Mouse (Mus musculus): ENCODE data around the gene Tmem106c. TPM values are rescaled to one million over a fixed set of nuclear protein-coding genes. Genes with fewer than 3 reads are reported as not detected.
A peak's percentile ranks its signal among the peaks of the same experiment; 100 is the strongest.

Tmem106c gene
- polyA plus RNA-seq, 1 experiment from 2014 or later, result 16.4 TPM

DNA sequence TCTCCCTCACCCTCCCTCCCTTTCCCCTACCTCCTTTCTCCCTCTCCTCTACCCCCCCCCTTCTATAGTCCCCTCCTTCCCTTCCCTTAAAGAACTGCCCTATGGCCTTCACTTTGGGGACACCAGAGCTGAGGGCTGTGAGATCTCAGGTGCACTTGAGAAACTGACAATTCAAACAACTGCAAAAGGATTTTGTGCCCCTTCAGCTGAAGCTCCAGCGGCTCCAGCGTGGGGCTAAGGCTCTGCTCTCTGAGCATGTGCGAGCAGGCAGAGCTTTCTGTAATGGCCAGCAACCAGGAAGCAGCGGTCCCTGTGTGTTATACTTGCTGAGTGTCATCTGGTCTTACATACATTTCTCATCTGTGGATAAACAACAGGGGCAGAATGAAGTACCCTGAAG, 8.3 kb upstream of the Tmem106c start:
- TF ChIP-seq CTCF (IDR thresholded peaks at IDR 0.05; ENCODE audit: low read depth), result no peak
- no peak for TF ChIP-seq EP300 (IDR thresholded peaks at IDR 0.05; ENCODE audit: low read depth)
- no peak for ATAC-seq
- Histone ChIP-seq H3K9me3 (ENCODE audit: low read length) (no peaks in the 10 kb centered on the region), H3K27ac (ENCODE audit: low read depth) (0 out of 2 replicates have a peak overlapping the region, but pooled peaks have one; percentile 22), H3K4me1 (ENCODE audit: insufficient read depth) (peaks cover 5% of the 10 kb centered on the region; the same call in 1 of the 2 replicates), H3K4me3 (ENCODE audit: low read depth, low read length) (no peak overlapping the region), H3K27me3 (ENCODE audit: insufficient read depth, low read length) (peaks cover 9% of the 10 kb centered on the region; the same call in 1 of the 2 replicates), H3K36me3 (replicated peaks; ENCODE audit: insufficient read depth, low read length) (no peaks in the 10 kb centered on the region), H3K4me2 (ENCODE audit: low read depth, low read length) (no peak overlapping the region), H3K9ac (replicated peaks) (no peak overlapping the region)
- no peak for DNase-seq
- WGBS (ENCODE audit: insufficient replicate concordance), result 36% methylated on average over 4 of the region's 4 CpGs

DNA sequence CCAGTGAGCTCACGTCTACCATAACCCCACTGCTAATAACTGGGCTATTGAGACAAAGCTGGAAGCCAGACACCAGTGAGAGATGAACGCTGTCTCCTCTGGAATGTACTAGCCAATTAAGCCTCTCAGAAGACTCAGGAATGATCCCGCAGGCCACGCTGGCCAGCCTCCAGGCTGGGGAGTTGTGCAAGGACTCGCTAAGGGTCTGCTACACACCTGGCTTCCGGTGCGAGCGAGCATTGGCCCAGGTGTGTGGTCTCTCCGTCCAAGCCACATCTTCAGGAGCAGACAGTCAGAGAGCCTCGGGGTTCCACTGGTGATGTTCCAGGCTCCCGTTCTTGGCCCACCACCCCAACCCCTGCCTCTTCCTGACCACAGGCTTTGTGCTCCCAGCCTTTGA, 7.6 kb upstream of the Tmem106c start:
- H3K36me3 ChIP-seq (replicated peaks; ENCODE audit: insufficient read depth, low read length), result no peaks in the 10 kb centered on the region
- H3K4me2 ChIP-seq (ENCODE audit: low read depth, low read length), result no peak overlapping the region
- peaks cover 7% of the 10 kb centered on the region; the same call in 1 of the 2 replicates for H3K27me3 ChIP-seq (ENCODE audit: insufficient read depth, low read length)
- no peak for TF ChIP-seq EP300 (IDR thresholded peaks at IDR 0.05; ENCODE audit: low read depth)
- no peak for TF ChIP-seq CTCF (IDR thresholded peaks at IDR 0.05; ENCODE audit: low read depth)
- H3K9me3 ChIP-seq (ENCODE audit: low read length), result no peaks in the 10 kb centered on the region
- H3K4me3 ChIP-seq (ENCODE audit: low read depth, low read length), result no peak overlapping the region
- WGBS (ENCODE audit: insufficient replicate concordance), result 72% methylated on average over 11 of the region's 11 CpGs
- no peak overlapping the region for H3K9ac ChIP-seq (replicated peaks)
- H3K27ac ChIP-seq (ENCODE audit: low read depth), result no peak overlapping the region
- H3K4me1 ChIP-seq (ENCODE audit: insufficient read depth), result peaks cover 5% of the 10 kb centered on the region; the same call in 1 of the 2 replicates
- ATAC-seq (no peak), DNase-seq (no peak)

DNA sequence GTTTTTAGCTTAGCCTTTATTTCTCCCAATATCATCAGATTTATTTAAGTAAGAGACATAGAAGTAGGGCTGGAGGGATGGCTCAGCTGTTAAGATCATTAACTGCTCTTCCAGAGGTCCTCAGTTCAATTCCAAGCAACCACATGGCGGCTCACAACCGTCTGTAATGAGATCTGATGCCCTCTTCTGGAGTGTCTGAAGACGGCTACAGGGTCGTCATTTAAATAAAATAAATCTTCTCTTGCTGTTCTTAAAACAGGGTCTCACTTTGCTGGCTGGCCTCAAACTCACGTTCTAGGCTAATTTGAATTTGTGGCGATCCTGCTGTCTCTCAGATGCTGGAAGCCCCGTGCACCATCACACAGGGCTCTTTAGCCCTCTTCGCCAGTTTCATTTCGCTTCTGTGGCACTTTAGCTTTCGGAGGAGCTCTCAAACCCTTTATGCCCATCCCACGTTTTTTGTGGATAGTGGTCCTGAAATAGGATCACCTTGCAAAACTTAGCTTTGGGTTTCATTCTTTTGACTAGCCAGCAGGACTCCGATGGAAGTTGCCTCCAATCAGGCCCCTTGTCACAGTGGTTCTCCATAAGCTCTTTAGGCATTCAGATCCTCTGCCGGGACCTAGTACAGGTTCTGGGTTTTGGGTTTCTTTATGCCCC, 541 bp upstream of the Tmem106c start:
- TF ChIP-seq CTCF (IDR thresholded peaks at IDR 0.05; ENCODE audit: low read depth) (no peak), EP300 (IDR thresholded peaks at IDR 0.05; ENCODE audit: low read depth) (no peak)
- H3K27ac ChIP-seq (ENCODE audit: low read depth), result peak overlapping the region; percentile 44; the same call in 1 of the 2 replicates
- no peaks in the 10 kb centered on the region for H3K9me3 ChIP-seq (ENCODE audit: low read length)
- peak overlapping the region; percentile 96 for H3K4me2 ChIP-seq (ENCODE audit: low read depth, low read length)
- H3K4me3 ChIP-seq (ENCODE audit: low read depth, low read length), result peak overlapping the region; percentile 84
- DNase-seq (no peak), ATAC-seq (peak; percentile 27; the same call in 1 of the 2 replicates)
- H3K9ac ChIP-seq (replicated peaks), result peak overlapping the region; percentile 79
- H3K4me1 ChIP-seq (ENCODE audit: insufficient read depth), result peaks cover 13% of the 10 kb centered on the region
- no peaks in the 10 kb centered on the region for H3K27me3 ChIP-seq (ENCODE audit: insufficient read depth, low read length)
- no peaks in the 10 kb centered on the region for H3K36me3 ChIP-seq (replicated peaks; ENCODE audit: insufficient read depth, low read length)
- 8% methylated on average over 13 of the region's 13 CpGs for WGBS (ENCODE audit: insufficient replicate concordance)

DNA sequence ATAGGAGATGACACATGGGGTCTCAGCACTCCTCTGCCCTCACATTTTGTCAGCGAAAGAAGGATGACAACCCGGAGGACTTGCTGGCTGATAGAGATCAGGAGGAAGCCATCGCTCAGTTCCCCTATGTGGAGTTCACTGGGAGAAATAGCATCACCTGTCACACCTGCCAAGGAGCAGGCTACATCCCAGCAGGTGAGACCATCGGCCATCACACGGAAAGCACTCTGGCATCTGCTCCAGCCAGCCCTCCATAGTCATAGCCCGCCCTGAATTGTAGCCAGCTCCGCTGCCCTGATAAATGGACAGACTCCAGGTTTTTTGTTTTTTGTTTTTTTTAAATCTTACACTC, 812 bp downstream of the Tmem106c start:
- no peak overlapping the region for H3K27ac ChIP-seq (ENCODE audit: low read depth)
- peaks cover 13% of the 10 kb centered on the region for H3K4me1 ChIP-seq (ENCODE audit: insufficient read depth)
- peak overlapping the region; percentile 84 for H3K4me3 ChIP-seq (ENCODE audit: low read depth, low read length)
- no peaks in the 10 kb centered on the region for H3K27me3 ChIP-seq (ENCODE audit: insufficient read depth, low read length)
- peak overlapping the region; percentile 96 for H3K4me2 ChIP-seq (ENCODE audit: low read depth, low read length)
- TF ChIP-seq CTCF (IDR thresholded peaks at IDR 0.05; ENCODE audit: low read depth) (no peak), EP300 (IDR thresholded peaks at IDR 0.05; ENCODE audit: low read depth) (no peak)
- DNase-seq (no peak), ATAC-seq (no peak)
- peak overlapping the region; percentile 79; the same call in 1 of the 2 replicates for H3K9ac ChIP-seq (replicated peaks)
- WGBS (ENCODE audit: insufficient replicate concordance), result 41% methylated on average over 7 of the region's 7 CpGs
- H3K36me3 ChIP-seq (replicated peaks; ENCODE audit: insufficient read depth, low read length), result 0 out of 2 replicates have a peak, but pooled peaks cover 4% of the 10 kb centered on the region
- H3K9me3 ChIP-seq (ENCODE audit: low read length), result no peaks in the 10 kb centered on the region

DNA sequence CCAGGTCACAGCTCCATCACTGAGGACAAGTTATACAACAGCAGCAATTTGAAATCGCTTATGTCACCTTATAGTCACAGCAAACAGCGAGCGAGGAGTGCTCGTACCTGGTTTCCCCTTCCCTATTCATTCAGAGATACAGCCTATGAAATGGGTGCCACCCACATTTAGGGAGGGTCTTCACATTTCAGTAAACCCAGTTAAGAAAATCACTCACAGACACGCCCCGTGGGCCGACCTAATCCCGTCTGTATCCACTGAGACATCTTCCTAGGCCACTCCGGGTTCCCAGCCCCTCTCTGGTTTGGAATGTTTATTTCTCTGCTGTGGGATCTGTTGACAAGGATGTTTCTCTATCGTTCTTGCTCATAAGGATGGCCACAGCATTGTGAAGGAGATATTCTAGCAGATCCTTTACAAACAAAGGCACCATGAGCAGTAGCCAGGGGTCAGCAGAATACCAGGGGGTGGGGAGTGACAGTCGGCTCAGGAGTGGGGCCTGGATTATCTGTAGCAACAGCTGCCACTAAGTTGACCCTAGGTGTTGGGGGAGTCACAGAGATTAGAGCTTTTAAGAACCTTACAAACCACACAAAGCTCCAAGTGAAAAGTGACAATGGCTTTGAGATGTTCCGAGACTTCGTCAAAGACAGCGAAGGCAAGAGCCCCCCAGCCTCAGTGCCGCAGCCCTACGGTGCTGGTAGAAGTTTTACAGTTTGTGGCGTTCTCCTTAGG, 1.5 kb downstream of the Tmem106c start:
- H3K9me3 ChIP-seq (ENCODE audit: low read length), result no peaks in the 10 kb centered on the region
- WGBS (ENCODE audit: insufficient replicate concordance), result 71% methylated on average over 17 of the region's 17 CpGs
- ATAC-seq, result no peak

DNA sequence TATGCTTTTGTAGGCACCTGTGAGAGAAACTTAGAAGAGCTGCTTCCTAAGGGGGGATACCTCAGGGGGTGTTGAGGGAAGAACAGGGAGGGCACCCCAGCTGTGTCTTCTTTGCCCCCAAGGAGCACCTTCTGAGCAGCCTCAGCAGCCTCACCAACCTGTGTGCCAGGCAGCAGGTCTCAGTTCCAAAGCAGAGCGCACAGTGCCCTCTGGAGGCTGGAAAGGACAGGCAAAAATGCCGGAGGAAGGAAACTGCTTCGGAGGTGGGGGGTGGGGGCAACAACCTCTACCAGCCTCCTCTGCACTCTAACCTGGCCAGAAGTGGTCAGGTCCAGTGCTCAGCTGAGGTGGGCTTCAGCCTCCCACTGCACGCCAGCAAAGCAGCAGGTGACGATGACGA, 6.3 kb downstream of the Tmem106c start:
- WGBS (ENCODE audit: insufficient replicate concordance), result 50% methylated on average over 6 of the region's 6 CpGs
- Histone ChIP-seq H3K36me3 (replicated peaks; ENCODE audit: insufficient read depth, low read length) (0 out of 2 replicates have a peak, but pooled peaks cover 4% of the 10 kb centered on the region), H3K4me3 (ENCODE audit: low read depth, low read length) (no peak overlapping the region), H3K27ac (ENCODE audit: low read depth) (no peak overlapping the region), H3K4me2 (ENCODE audit: low read depth, low read length) (no peak overlapping the region), H3K9ac (replicated peaks) (no peak overlapping the region), H3K9me3 (ENCODE audit: low read length) (no peaks in the 10 kb centered on the region), H3K27me3 (ENCODE audit: insufficient read depth, low read length) (no peaks in the 10 kb centered on the region), H3K4me1 (ENCODE audit: insufficient read depth) (no peaks in the 10 kb centered on the region)
- ATAC-seq (no peak), DNase-seq (peak; percentile 50)
- TF ChIP-seq CTCF (IDR thresholded peaks at IDR 0.05; ENCODE audit: low read depth), result peak; percentile 69
- TF ChIP-seq EP300 (IDR thresholded peaks at IDR 0.05; ENCODE audit: low read depth), result no peak

More for the DNA sequence above, 1.5 kb downstream of the Tmem106c start:
- Histone ChIP-seq H3K4me1 (ENCODE audit: insufficient read depth) (peaks cover 13% of the 10 kb centered on the region), H3K36me3 (replicated peaks; ENCODE audit: insufficient read depth, low read length) (0 out of 2 replicates have a peak, but pooled peaks cover 4% of the 10 kb centered on the region), H3K9ac (replicated peaks) (no peak overlapping the region), H3K27me3 (ENCODE audit: insufficient read depth, low read length) (no peaks in the 10 kb centered on the region), H3K4me3 (ENCODE audit: low read depth, low read length) (no peak overlapping the region), H3K4me2 (ENCODE audit: low read depth, low read length) (no peak overlapping the region), H3K27ac (ENCODE audit: low read depth) (no peak overlapping the region)
- TF ChIP-seq CTCF (IDR thresholded peaks at IDR 0.05; ENCODE audit: low read depth), result no peak
- DNase-seq, result no peak

Measured in liver, postnatal 0 days (tissue).